Mouse (Mus musculus) G1E (cell line): ENCODE data around the gene Aldh3a1. TPM values are rescaled to one million over a fixed set of nuclear protein-coding genes. Genes with fewer than 3 reads are reported as not detected.
A peak's percentile ranks its signal among the peaks of the same experiment; 100 is the strongest.

Experiments used
- ATAC-seq: 2 replicates; pipeline ENCODE4 v1.8.0; 2016; ENCODE audit warnings: mild to moderate bottlenecking; ENCODE audit not compliant: insufficient number of reproducible peaks, poor library complexity, low FRiP score, severe bottlenecking; ENCODE audit errors: extremely low read depth
- DNase-seq: peaks from one replicate; pipeline ENCODE4 v3.0.0; 2012; ENCODE audit warnings: low spot score
- H3K27me3 ChIP-seq: 2 replicates; pipeline ENCODE4 v1.6.1; 2012; ENCODE audit warnings: mild to moderate bottlenecking, low read length, inconsistent platforms; ENCODE audit not compliant: insufficient read depth
- H3K36me3 ChIP-seq: replicated peaks from 2 replicates; pipeline ENCODE3; 2012; ENCODE audit warnings: mild to moderate bottlenecking, inconsistent platforms
- H3K4me1 ChIP-seq: 2 replicates; pipeline ENCODE4 v1.6.1; 2012; ENCODE audit warnings: low read depth, low read length, inconsistent platforms, mixed read lengths; ENCODE audit not compliant: insufficient read depth
- H3K4me3 ChIP-seq: 2 replicates; pipeline ENCODE4 v1.5.1; 2012; ENCODE audit warnings: low read depth, mild to moderate bottlenecking, inconsistent platforms, low read length, moderate library complexity, mixed read lengths
- H3K9me3 ChIP-seq: replicated peaks from 2 replicates; pipeline ENCODE4 v1.6.1; 2012; ENCODE audit warnings: inconsistent platforms
- CTCF ChIP-seq: IDR thresholded peaks from 2 replicates; pipeline ENCODE4 v1.5.1; 2012; ENCODE audit warnings: low read depth, low read length, inconsistent platforms, mixed read lengths
- GATA1 ChIP-seq: IDR thresholded peaks from 2 replicates; pipeline ENCODE4 v1.6.1; 2012; ENCODE audit warnings: borderline replicate concordance, low read length, inconsistent platforms, mixed read lengths
- GATA2 ChIP-seq: IDR thresholded peaks from 2 replicates; pipeline ENCODE4 v1.6.1; 2012; ENCODE audit warnings: low read depth, low read length, inconsistent platforms, borderline replicate concordance
- POLR2AphosphoS5 ChIP-seq: IDR thresholded peaks from 2 replicates; pipeline ENCODE4 v1.6.1; 2012; ENCODE audit warnings: low read depth, low read length, inconsistent platforms; ENCODE audit not compliant: insufficient replicate concordance
- TAL1 ChIP-seq: conservative IDR thresholded peaks from 2 replicates; pipeline ENCODE4 v1.6.1; 2012; ENCODE audit warnings: low read depth, low read length, inconsistent platforms, mixed read lengths
- polyA plus RNA-seq: library from polyadenylated mRNA; stranded (reverse); fragments of >175 nt; gene quantifications from 2 replicates; pipeline ENCODE4 v1.2.3, GENCODE M21; 2012
- total RNA-seq, 2 experiments: library from RNA; stranded (forward) in 1 of 2; stranded (reverse) in 1 of 2; fragments of 200-1000 nt in 1 of 2; fragments of >200 nt in 1 of 2; fragmentation: Nextera tagmentation in 1 of 2; gene quantifications; 2 replicates each; pipeline ENCODE4 v1.2.3; 2014 to 2017

Aldh3a1 gene
- total and polyA plus RNA-seq, 3 experiments, result 0.98 TPM; not detected in 2

DNA sequence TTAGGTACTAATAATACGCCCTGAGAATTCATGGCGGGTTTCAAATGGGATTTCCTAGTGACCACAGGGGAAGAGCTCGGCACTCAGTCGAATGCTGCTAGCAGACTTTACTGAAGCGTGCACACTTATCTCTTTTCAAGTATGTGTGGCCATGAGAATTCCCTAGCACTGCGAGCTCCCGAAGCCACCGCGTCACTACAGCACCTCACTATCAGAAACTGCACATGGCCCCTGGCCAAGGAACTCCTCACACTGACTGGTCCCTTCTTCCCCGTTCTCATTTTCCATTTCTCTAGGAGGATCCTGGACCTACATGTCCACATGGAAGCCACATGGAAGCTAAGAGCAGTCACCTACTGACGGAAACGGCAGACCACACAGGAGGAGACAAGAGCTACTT is 45.5 kb downstream of the Aldh3a1 start:
- no peak overlapping the region for H3K4me3 ChIP-seq
- TF ChIP-seq CTCF, result no peak
- TF ChIP-seq TAL1, result no peak
- no peak for TF ChIP-seq GATA2
- no peak for TF ChIP-seq POLR2AphosphoS5
- TF ChIP-seq GATA1, result no peak
- ATAC-seq, result no peak
- peaks cover 3% of the 10 kb centered on the region; the same call in 1 of the 2 replicates for H3K4me1 ChIP-seq
- no peaks in the 10 kb centered on the region for H3K9me3 ChIP-seq
- H3K27me3 ChIP-seq, result no peaks in the 10 kb centered on the region
- DNase-seq, result no peak
- H3K36me3 ChIP-seq, result peaks cover 89% of the 10 kb centered on the region

DNA sequence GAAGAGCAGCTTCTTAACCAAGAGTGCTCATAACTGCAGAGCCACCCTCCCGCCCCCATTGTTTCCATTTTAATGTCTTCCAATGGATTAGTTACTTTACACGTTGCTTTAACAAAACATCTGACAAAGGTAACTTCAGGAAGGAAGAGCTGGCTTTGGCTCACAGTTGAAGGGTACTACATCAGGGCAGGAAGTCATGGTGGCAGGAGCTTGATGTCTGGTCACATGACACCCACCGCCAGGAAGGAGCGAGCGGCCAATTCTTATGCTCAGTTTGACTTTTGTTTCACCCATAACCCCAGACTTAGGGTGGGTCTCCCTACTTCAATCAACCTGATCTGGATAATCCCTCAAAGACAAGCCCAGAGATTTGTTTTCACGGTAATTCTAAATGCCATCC is 51.8 kb downstream of the Aldh3a1 start:
- Histone ChIP-seq H3K4me3 (no peak overlapping the region), H3K36me3 (peaks cover 89% of the 10 kb centered on the region), H3K4me1 (no peaks in the 10 kb centered on the region), H3K9me3 (no peaks in the 10 kb centered on the region), H3K27me3 (no peaks in the 10 kb centered on the region)
- ATAC-seq, result no peak
- DNase-seq, result no peak
- no peak for TF ChIP-seq CTCF
- TF ChIP-seq POLR2AphosphoS5, result no peak
- no peak for TF ChIP-seq GATA2
- no peak for TF ChIP-seq TAL1
- TF ChIP-seq GATA1, result no peak

DNA sequence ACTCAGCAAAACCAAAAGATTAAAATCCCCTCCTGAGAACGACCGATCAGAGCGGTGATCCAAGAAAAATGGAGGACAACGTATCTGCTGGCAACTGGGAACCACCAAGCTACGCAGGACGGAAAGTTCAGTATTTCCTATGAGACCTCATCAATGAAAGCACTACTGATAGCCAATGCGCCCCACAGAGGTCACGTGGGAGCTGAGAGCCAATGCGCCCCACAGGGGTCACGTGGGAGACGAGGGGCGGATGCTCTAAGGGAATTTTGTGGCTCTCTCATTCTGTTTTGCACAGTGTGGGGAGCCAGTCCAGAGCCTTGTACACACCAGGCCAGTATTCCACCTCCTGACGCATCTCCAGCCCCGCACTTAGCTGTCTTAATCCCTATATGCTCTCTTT is 55.2 kb downstream of the Aldh3a1 start:
- TF ChIP-seq POLR2AphosphoS5, result no peak
- TF ChIP-seq TAL1, result no peak
- no peak for TF ChIP-seq GATA1
- no peak for TF ChIP-seq GATA2
- no peak for TF ChIP-seq CTCF
- H3K4me3 ChIP-seq, result no peak overlapping the region
- peaks cover 70% of the 10 kb centered on the region for H3K36me3 ChIP-seq
- no peaks in the 10 kb centered on the region for H3K27me3 ChIP-seq
- DNase-seq (no peak), ATAC-seq (no peak)
- H3K9me3 ChIP-seq, result no peaks in the 10 kb centered on the region
- peaks cover 16% of the 10 kb centered on the region for H3K4me1 ChIP-seq

DNA sequence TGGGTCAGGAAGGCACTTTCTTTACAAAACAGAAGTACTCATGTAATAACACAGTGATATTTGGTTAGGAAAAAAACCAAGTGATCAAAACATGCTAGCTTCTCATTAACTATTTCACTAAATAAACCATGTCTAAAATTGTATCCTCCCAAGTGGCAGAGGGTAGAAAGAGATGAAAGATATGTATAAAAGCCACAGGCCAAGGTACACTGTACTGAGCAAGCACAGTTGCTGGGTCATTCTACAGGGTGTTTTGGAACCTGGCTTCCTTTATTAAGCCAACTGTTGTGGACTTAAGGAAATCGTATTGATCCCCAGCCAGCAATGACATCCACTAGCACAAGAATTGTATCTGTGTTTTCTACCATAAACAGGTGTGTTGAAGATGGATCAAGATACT is 56.5 kb downstream of the Aldh3a1 start:
- DNase-seq, result no peak

GRCm38 (mm10) chr11:61266551-61267533 is 59.5 kb downstream of the Aldh3a1 start, which contains the start of gene Aldh3a2:
TSS of gene Aldh3a2 (minus strand) at chr11:61267464.
- no peak for TF ChIP-seq TAL1
- TF ChIP-seq GATA1, result no peak
- no peak for TF ChIP-seq POLR2AphosphoS5
- no peak for TF ChIP-seq GATA2
- no peak for TF ChIP-seq CTCF
- Histone ChIP-seq H3K9me3 (no peaks in the 10 kb centered on the region), H3K4me3 (peak within 1 kb of the TSS; percentile 88), H3K4me1 (peaks cover 18% of the 10 kb centered on the region), H3K27me3 (peaks cover 13% of the 10 kb centered on the region), H3K36me3 (peaks cover 34% of the 10 kb centered on the region)
- ATAC-seq, result peak; percentile 95
- peak; percentile 95 for DNase-seq

More for the DNA sequence above, 56.5 kb downstream of the Aldh3a1 start:
- TF ChIP-seq TAL1, result no peak
- TF ChIP-seq GATA2, result no peak
- no peak for TF ChIP-seq CTCF
- no peak for TF ChIP-seq GATA1
- TF ChIP-seq POLR2AphosphoS5, result no peak
- Histone ChIP-seq H3K4me1 (peaks cover 18% of the 10 kb centered on the region), H3K36me3 (peaks cover 59% of the 10 kb centered on the region), H3K4me3 (no peak overlapping the region), H3K9me3 (no peaks in the 10 kb centered on the region), H3K27me3 (peaks cover 4% of the 10 kb centered on the region; the same call in 1 of the 2 replicates)
- ATAC-seq, result no peak

Other genes starting within 250 kb of the Aldh3a1 start
- gene Kcnj12, start 185.0 kb upstream of the Aldh3a1 start, total RNA-seq (2014; fragmentation: Nextera tagmentation), result not detected in 2 replicates
- gene Kcnj12, start 185.0 kb upstream of the Aldh3a1 start, total RNA-seq (2017), result not detected in 2 replicates
- gene Kcnj12, start 185.0 kb upstream of the Aldh3a1 start, polyA plus RNA-seq, result not detected in 2 replicates
- 46.2 and 49.1 TPM in 2 replicates for gene Tnfrsf13b, start 80.8 kb upstream of the Aldh3a1 start, total RNA-seq (2014; fragmentation: Nextera tagmentation)
- 53.7 and 60.5 TPM in 2 replicates for gene Tnfrsf13b, start 80.8 kb upstream of the Aldh3a1 start, total RNA-seq (2017)
- gene Tnfrsf13b, start 80.8 kb upstream of the Aldh3a1 start, polyA plus RNA-seq, result 131 and 149 TPM in 2 replicates
- gene Usp22, start 32.5 kb upstream of the Aldh3a1 start, total RNA-seq (2014; fragmentation: Nextera tagmentation), result 63.4 and 70.7 TPM in 2 replicates
- gene Usp22, start 32.5 kb upstream of the Aldh3a1 start, total RNA-seq (2017), result 34.7 and 52.1 TPM in 2 replicates
- 23.3 and 37.8 TPM in 2 replicates for gene Usp22, start 32.5 kb upstream of the Aldh3a1 start, polyA plus RNA-seq
- 23.0 and 26.0 TPM in 2 replicates for gene Aldh3a2, start 59.9 kb downstream of the Aldh3a1 start, total RNA-seq (2014; fragmentation: Nextera tagmentation)
- gene Aldh3a2, start 59.9 kb downstream of the Aldh3a1 start, total RNA-seq (2017), result 22.1 and 27.0 TPM in 2 replicates
- 3.0 and 3.7 TPM in 2 replicates for gene Aldh3a2, start 59.9 kb downstream of the Aldh3a1 start, polyA plus RNA-seq
- gene Slc47a2, start 135.3 kb downstream of the Aldh3a1 start, total RNA-seq (2014; fragmentation: Nextera tagmentation), result not detected in 2 replicates
- not detected in 2 replicates for gene Slc47a2, start 135.3 kb downstream of the Aldh3a1 start, total RNA-seq (2017)
- gene Slc47a2, start 135.3 kb downstream of the Aldh3a1 start, polyA plus RNA-seq, result not detected in 2 replicates
- not detected in 2 replicates for gene Slc47a1, start 170.8 kb downstream of the Aldh3a1 start, total RNA-seq (2014; fragmentation: Nextera tagmentation)
- 0.11 TPM in 1 of 2 replicates, not detected in the other for gene Slc47a1, start 170.8 kb downstream of the Aldh3a1 start, total RNA-seq (2017)
- gene Slc47a1, start 170.8 kb downstream of the Aldh3a1 start, polyA plus RNA-seq, result not detected in 2 replicates
- not detected in 2 replicates for gene Rnf112, start 246.6 kb downstream of the Aldh3a1 start, total RNA-seq (2014; fragmentation: Nextera tagmentation)
- gene Rnf112, start 246.6 kb downstream of the Aldh3a1 start, total RNA-seq (2017), result 0.06 and 0.16 TPM in 2 replicates
- not detected in 2 replicates for gene Rnf112, start 246.6 kb downstream of the Aldh3a1 start, polyA plus RNA-seq